Mouse (Mus musculus): ENCODE results near the gene Glipr1l2.
"Not testable (repeated sequence)": the region's sequence is repeated elsewhere in the genome, so short reads cannot be mapped to it uniquely, and the experiment has no call there.

DNA sequence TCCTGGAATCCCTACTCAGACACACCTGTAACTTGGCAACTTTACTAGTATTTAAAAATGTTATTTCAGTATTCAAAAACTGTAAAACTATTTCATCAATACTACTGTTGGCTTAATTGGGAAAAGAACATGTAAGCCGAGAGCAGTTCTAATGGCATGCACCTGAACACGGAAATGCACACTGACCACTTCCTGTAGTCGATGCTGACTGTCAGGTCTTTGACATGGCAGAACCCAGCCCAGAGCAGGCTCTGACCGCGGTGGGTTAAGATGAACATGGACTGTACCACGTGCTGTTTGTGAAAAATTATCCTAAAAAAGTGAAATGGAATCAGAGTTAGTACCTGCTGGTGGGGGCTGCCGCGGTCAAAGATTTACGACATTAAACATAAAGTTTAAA, 39.6 kb upstream of the Glipr1l2 start:
- TF ChIP-seq ZNF384 (IDR thresholded peaks at IDR 0.05; ENCODE audit: low read depth, low read length); HCFC1 (IDR thresholded peaks at IDR 0.05; ENCODE audit: borderline replicate concordance, insufficient read depth, low read length); MAFK (IDR thresholded peaks at IDR 0.05; ENCODE audit: insufficient read depth, low read depth, low read length): not testable (repeated sequence)

All from ES-E14 (cell line).